Mouse (Mus musculus) heart, postnatal 25 days (tissue): ENCODE results near the gene Car9. TPM values are rescaled to one million over a fixed set of nuclear protein-coding genes. Genes with fewer than 3 reads are reported as not detected.
"Not testable (repeated sequence)": the region's sequence is repeated elsewhere in the genome, so short reads cannot be mapped to it uniquely, and the experiment has no call there.

Source experiments
- DNase-seq: peaks from one replicate; pipeline ENCODE4 v3.0.0; 2022; ENCODE audit warnings: low spot score
- intact Hi-C: fragments of 180-260 bp; cut with DNase I; formaldehyde crosslinking; loops from one replicate; pipeline ENCODE4 v1.15.1; 2025
- total RNA-seq, 2 experiments: library from RNA; stranded (reverse); gene quantifications; 2 replicates each; pipeline ENCODE4 v1.2.3; 2021

Gene Car9
- total RNA-seq, 2 experiments from 2014 or later = 0.31 to 0.34 TPM

DNA sequence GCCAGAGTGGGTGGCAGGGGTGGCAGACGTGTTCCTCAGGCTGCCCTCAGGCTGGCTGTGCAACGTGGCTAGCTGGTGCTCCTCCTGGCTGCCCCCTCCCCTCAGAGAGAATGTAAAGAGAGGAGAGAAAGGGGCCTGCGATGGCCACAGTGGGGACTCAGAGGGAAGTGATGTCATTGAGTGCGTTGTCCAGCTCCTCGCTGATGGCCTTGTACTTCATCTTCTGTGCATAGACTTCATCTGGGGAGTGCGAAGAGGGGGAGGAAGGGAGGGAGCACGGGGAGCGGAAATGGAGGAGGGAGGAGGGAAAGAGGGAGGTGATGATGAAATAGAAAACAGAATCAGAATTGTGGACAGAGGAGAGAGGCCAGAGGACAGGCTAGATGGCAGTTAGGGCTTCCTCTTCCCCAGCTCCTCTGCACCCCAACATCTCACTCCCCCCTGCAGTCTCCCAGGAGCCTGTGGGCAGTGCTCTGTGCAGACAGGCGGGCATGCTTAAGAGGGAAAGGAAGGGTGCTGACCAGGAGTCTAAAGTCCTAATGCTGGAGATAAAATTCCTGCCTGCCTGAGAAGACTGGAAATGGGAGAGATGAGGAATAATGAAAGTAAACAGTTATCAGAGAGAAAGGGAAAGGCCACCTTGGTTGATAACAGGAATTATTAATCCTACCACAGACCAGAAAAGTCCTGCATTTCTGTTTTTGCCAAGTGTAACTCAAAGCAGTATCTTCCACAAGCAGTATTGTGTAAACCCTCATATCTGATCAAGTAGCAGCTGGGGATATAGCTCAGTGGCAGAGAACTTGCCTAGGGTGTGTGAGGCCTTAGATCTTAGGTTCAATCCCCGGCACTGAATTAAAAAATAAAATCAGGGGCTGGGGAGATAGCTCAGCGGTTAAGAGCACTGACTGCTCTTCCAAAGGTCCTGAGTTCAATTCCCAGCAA is 9.3 kb downstream of the Car9 start:
- intact Hi-C loops = no loop called here
- DNase-seq = no peak

GRCm38 (mm10) chr4:43519551-43519950 is 12.8 kb downstream of the Car9 start:
- DNase-seq = no peak
- intact Hi-C loops = no loop called here

DNA sequence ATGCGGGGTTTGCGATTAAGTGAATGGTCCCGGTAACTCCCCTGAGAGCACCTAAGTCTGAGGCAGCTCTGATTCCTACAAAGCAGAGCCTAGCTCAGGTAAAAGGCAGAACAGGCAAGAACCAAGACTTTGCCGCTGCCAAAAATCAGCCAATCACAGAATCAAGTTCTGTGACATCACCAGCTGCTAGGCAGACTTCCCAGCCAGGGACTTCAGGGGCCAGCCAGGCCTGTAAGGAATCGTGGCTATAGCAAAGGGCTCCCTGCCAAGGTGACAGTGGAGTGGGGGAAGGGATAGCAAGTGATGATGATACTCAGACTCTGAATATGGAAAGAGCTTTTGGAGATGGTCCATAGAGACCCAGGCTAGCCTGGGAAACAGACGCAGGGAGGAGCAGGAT is 13.2 kb downstream of the Car9 start:
- intact Hi-C loops = no loop called here
- DNase-seq = peak; percentile 63

DNA sequence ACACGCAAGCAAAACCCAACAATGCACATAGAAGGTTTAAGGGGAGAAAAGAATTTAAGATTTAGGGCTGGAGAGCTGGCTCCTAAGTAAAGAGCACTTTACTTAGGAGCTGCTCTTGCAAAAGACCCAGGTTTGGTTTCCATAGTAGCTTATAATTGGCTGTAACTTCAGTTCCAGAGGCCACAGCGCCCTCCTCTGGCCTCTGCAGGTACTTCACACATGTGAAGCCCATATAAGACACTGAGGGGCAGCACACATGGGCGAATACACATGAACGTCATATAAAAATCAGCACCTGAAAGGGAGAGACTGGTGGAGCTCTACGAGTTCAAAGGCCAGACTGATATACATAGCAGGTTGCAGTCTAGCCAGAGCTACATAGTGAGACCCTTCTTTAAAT is 21.1 kb downstream of the Car9 start:
- DNase-seq = no peak
- intact Hi-C loops = no loop called here

GRCm38 (mm10) chr4:43528487-43528886 is 21.7 kb downstream of the Car9 start:
- DNase-seq = no peak
- intact Hi-C loops = no loop called here

DNA sequence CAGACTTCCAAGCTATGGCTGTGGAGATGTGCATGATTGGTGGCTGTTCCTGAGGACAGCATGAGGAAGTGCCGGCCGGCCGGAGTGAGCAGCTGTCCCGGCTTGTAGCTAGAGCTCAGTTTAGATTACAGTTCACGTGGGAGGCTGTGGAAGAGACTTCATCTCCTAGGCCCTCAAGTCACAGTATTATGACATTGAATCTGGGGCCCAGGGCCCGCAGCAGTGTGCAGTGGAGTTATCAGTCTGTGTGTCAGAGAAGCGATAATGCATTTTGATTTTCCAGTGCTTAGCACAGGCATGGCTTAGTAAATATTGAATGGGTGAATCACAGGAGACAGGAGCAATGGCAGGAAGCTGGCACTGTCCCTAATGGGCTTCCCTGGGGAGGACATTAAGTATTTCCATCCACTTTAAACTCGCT is 23.3 kb downstream of the Car9 start:
- intact Hi-C loops = loop anchor here (5.0 kb wide), 2 partner anchors 47 to 182 kb away; partner anchors contain the start of genes Gba2, Olfr71 and Rgp1
- DNase-seq = no peak

DNA sequence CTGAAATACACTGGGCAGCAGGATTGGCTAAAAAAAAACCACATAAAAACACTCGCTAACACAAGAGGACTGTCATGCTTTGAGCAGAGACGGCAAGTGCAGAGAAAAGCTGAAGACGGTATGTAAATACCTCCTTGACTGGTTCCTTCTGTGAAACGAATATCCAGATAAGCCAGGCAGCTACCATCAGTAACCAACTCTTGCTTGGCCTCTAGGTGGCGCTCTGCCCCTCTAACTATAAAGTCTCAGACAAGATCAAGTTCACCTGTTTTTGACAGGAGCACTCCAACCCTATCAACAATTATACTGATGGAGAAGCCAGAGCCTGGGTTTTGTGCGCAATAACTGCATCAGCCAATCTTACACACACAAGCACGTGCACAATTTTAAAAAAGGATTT is 23.8 kb downstream of the Car9 start:
- intact Hi-C loops = loop anchor here (5.0 kb wide), 2 partner anchors 47 to 182 kb away; partner anchors contain the start of genes Gba2, Olfr71 and Rgp1
- no peak for DNase-seq

DNA sequence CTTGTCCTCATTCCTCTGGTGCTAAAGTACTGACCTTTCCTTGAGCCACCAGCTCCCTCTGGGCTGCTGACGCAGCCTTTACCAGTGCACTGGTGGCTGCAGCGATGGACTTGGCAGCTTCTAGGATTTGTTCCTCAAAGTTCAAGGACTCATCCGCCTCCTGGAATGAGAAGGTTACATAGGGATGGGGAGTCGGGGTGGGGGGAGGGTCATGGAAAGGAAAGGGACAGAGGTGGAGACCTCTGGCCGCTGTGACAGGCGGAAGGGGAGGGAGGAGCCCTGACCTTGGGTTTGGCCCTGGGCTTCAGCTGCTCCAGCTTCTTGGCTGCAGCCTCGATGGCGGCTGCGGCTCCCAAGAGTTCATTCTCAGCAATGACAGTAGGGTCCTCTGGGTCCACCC is 26.5 kb downstream of the Car9 start:
- intact Hi-C loops = loop anchor here (5.0 kb wide), 2 partner anchors 44 to 179 kb away; partner anchors contain the start of genes Gba2, Olfr71 and Rgp1
- DNase-seq = no peak

GRCm38 (mm10) chr4:43535628-43536027 is 28.9 kb downstream of the Car9 start:
- intact Hi-C loops = no loop called here
- no peak for DNase-seq

DNA sequence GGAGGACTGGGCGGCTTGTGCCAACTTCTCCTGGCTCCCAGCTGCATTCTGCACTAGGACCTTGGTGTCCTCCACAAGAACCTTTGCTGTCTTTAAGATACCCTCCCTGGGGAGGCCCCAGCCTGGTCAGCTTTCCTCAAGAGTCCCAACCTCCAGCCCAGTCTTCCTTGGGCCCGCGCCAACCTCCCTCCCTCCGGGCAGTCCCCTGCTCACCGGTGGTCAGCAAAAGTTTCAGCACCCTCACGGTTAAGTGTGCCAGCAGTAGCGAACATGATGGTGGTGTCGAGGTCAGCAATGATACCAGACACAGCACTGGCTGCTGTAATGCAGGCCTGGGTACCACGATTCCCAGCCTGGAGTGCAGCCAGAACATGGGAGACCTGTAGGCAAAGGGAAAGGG is 29.3 kb downstream of the Car9 start:
- DNase-seq = no peak
- intact Hi-C loops = no loop called here

- intact Hi-C loops = no loop called here
- no peak for DNase-seq
Observed at GRCm38 (mm10) chr4:43542044-43542443, 35.3 kb downstream of the Car9 start.

GRCm38 (mm10) chr4:43546375-43547047 is 39.7 kb downstream of the Car9 start:
- no peak for DNase-seq
- intact Hi-C loops = no loop called here

GRCm38 (mm10) chr4:43547160-43547559 is 40.4 kb downstream of the Car9 start:
- intact Hi-C loops = no loop called here
- no peak for DNase-seq

DNA sequence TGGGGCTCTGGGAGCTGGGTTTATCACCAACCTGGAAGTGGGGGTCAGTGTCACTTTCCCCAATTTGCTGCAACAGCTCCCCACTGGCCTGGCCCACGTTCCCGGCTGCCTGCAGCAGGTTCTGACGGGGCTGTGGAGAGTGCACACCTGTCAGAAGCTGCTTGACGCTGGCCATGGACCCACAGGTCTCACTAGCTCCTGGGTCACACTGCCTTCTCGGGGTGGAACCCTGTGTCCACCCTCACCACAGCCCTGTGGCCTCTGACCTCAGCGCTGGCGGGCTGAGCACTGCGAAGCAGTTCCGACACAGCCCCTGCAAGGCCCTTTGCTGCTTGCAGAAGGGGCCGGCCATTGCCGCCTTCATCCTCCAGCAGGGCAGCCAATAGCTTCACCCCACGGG is 42.3 kb downstream of the Car9 start:
- intact Hi-C loops = no loop called here

DNA sequence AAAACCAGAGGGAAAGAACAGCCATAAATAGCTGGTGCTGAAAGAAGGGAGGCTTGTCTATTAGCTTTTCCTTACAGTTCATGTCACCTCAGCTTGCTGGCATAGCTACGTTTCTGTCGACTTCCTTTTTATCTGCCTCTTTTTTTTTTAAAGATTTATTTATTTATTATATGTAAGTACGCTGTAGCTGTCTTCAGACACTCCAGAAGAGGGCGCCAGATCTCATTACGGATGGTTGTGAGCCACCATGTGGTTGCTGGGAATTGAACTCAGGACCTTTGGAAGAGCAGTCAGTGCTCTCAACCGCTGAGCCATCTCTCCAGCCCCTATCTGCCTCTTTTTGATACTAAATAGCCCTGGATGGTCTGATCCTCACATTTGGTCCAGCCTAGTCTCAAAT is 45.1 kb downstream of the Car9 start:
- intact Hi-C loops = not testable (repeated sequence)

More for the DNA sequence above, 42.3 kb downstream of the Car9 start:
- DNase-seq = no peak

DNA sequence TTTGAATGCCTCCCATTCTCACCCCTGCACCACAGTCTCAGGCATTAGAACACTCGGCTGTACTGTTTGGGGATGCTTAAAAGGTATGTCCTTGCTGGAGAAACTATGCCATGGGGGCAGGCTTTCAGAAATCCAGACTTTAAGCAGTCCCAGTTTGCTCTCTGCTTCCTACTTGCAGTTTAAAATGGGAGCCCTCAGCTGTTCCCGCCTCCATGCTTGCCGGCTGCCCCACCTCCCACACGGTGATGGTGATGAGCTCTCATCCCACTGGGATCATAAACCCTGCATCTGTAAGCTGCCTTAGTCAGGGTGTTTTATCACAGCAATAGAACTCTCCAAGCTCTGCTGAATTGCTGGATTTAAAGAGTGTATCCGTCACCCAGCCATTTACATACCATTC is 45.7 kb downstream of the Car9 start:
- DNase-seq = no peak
- intact Hi-C loops = no loop called here

More for the DNA sequence above, 45.1 kb downstream of the Car9 start:
- DNase-seq = not testable (repeated sequence)

DNA sequence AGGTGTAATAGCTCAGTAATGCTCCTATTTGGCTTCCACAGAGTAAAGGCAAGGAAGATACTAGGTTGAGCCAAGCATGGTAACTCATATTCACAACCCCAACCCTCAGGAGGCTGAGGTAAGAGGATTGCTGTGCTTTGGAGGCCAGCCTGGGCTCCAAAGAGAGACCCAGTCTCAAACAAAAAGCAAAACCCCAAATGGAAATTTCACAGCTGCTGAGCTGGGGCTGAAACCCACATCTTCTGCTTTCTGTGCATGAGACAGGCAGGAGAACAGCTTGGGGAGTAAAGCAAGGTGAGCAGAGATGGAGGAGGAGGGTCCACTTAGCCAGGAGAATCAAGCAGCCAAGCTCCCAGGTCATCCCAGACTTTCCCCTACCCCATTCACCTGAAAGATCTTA is 47.1 kb downstream of the Car9 start:
- intact Hi-C loops = no loop called here
- no peak for DNase-seq

GRCm38 (mm10) chr4:43555926-43556325 is 49.2 kb downstream of the Car9 start:
- intact Hi-C loops = loop anchor here (5.0 kb wide), 1 partner anchor 114 kb away; the partner anchor contains the start of gene Tesk1
- no peak for DNase-seq

DNA sequence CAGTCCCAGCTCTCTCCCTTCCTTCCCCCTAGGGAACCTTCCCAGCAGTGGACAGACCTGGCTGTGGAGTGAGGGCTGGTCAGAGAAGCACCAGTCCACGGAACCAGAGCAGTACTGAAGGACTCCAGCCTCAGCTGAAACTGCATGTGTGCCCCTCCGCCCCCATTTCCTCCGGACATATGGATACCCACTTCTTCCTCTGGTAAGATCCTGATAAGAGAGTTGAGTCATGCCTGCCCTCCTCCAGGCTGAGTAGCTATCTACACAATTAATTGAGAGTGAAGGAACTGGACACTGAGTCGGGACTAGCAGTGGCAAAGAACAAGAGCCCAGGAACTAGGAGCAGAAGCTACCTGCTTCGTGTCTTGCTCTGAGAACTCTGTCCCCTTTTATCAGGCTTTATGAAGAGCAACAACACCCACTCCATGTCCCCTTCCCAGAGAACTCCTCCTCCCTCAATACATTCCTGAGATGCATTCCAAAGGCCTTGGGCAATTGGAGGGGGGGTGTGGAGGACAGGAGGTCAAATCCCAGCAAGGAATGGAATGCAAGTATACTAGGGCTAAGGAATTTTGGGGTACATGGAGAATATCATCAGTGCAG is 51.4 kb downstream of the Car9 start:
- intact Hi-C loops = loop anchor here (5.0 kb wide), 1 partner anchor 116 kb away; the partner anchor contains the start of gene Tesk1
- no peak for DNase-seq

DNA sequence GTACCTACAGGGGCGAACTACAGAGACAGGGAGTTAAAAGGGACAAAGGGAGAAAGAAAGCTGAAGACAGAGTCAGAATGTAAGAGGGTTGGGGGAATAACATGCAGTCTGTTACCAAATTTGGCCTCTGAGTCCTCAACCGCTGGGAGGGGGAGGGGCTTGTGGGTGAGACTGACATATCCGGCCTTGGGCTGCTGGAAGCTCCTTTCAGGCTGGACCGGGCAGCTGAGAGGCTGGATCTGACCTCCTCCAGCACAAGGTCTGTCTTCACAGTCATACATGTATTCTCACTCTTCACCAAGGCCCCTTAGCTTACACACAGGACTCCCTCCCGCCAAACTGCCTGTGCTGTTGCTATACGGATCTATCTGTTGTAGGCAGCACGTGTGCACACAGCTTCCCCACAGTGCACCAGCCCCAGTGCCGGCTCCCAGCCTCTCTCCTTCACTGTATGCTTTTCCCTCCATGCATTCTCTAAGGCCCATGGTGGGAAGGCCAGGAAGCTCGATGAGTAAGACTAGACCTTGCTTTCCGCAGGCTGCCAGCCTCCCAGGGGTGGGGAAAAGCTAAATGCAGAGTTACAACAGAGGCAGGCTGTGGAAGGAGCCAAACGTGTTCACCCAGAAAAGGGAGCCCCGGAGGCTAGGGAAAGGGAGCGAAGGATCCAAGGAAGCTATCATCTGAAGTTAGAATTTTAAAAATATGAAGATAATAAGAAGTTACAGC is 52.0 kb downstream of the Car9 start:
- intact Hi-C loops = loop anchor here (5.0 kb wide), 1 partner anchor 116 kb away; the partner anchor contains the start of gene Tesk1
- DNase-seq = peak; percentile 52
